Mouse (Mus musculus): ENCODE measurements around the gene Plch2.

- no peak for TF ChIP-seq TAL1 (IDR thresholded peaks at IDR 0.05; ENCODE audit: low read length)
- TF ChIP-seq GATA1 (IDR thresholded peaks at IDR 0.05; ENCODE audit: low read length): no peak
These were observed 75.1 kb downstream of the Plch2 start for GRCm38 (mm10) chr4:154981530-154981929.

Data from erythroblast, embryonic 14.5 days (primary cell).